Mouse (Mus musculus) neutrophil, adult 5-6 weeks (primary cell): ENCODE data around the gene Vmn2r107. TPM values are rescaled to one million over a fixed set of nuclear protein-coding genes. Genes with fewer than 3 reads are reported as not detected.

Source experiments
- ATAC-seq: fragments of 151-379, 151-347 bp; 2 replicates; pipeline ENCODE4 v1.8.0; 2017; ENCODE audit warnings: mild to moderate bottlenecking, moderate TSS enrichment; ENCODE audit not compliant: insufficient number of reproducible peaks, poor library complexity, low FRiP score, severe bottlenecking; ENCODE audit errors: extremely low read depth
- total RNA-seq: library from RNA; stranded (forward); fragments of 200-1000 nt; gene quantifications from 2 replicates; pipeline ENCODE4 v1.2.3, GENCODE M21; 2017

The Vmn2r107 gene
- total RNA-seq: not detected in 2 replicates

GRCm38 (mm10) chr17:20344942-20345341 is at the start of gene Vmn2r107:
Vmn2r107 (plus strand) TSS chr17:20345242.
- ATAC-seq: no peak

GRCm38 (mm10) chr17:20305790-20306189 is 39.3 kb upstream of the Vmn2r107 start:
- no peak for ATAC-seq

GRCm38 (mm10) chr17:20399105-20399504 is 54.1 kb downstream of the Vmn2r107 start:
- ATAC-seq: no peak

DNA sequence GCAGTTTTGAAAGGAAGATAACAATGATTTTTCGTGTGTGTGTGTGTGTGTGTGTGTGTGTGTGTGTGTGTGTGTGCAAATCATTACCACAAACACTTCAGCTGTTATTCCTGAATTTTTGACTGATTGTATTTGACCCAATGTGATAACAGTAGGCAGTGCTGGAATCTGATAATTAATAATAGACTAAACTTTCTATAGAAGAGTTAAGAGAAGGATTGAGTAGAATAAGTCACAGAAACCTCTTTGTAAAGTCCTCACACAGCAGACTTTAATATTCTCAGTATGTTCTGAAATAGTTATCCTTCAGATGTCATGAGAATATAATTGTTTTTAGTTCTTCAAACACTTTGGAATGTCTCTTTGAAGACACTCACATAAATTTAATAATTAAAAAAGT is 68.8 kb downstream of the Vmn2r107 start, which contains the start of gene Vmn1r224:
Gene Vmn1r224 (plus strand): TSS at position 301 of the 400 bp plus-strand sequence.
- no peak for ATAC-seq

Other genes starting within 250 kb of the Vmn2r107 start
- gene Fpr-rs7, start 231.0 kb upstream of the Vmn2r107 start, total RNA-seq: not detected in 2 replicates
- gene Fpr-rs6, start 162.1 kb upstream of the Vmn2r107 start, total RNA-seq: not detected in 2 replicates
- 0.12 TPM in 1 of 2 replicates, not detected in the other for gene Vmn2r105, start 110.2 kb upstream of the Vmn2r107 start, total RNA-seq
- not detected in 2 replicates for gene Vmn2r106, start 59.7 kb upstream of the Vmn2r107 start, total RNA-seq
- gene Vmn1r224, start 68.9 kb downstream of the Vmn2r107 start, total RNA-seq: 0.12 TPM in 2 replicates
- gene Vmn2r108, start 136.1 kb downstream of the Vmn2r107 start, total RNA-seq: not detected in 2 replicates
- not detected in 2 replicates for gene Vmn1r225, start 152.9 kb downstream of the Vmn2r107 start, total RNA-seq
- not detected in 2 replicates for gene Vmn2r109, start 219.5 kb downstream of the Vmn2r107 start, total RNA-seq